18 mouse cellular contexts compared by ENCODE assay signal in genomic region chr11:103078131-103078530, GRCm38 (mm10). TPM values are rescaled to one million over a fixed set of nuclear protein-coding genes. Genes with fewer than 3 reads are reported as not detected.
"Had no signal": no experiment of that assay in that cellular context is flagged by ENCODE, and none has a peak within 500 bp of the region (broad histone marks: within the 10 kb centered on the region; RNA-seq: fewer than 3 reads in every experiment).

No protein-coding gene starts in this region.

- H3K27ac ChIP-seq: midbrain, embryonic 10.5 days; midbrain, embryonic 12.5 days; neural tube, embryonic 13.5 days; neural tube, embryonic 15.5 days had no signal

- H3K4me3 ChIP-seq: midbrain, embryonic 10.5 days; midbrain, embryonic 12.5 days; myocyte; neural tube, embryonic 13.5 days; neural tube, embryonic 15.5 days had no signal

- DNase-seq: lung, adult 18-20 months; lung, embryonic 14.5 days; lung, postnatal 10 days; midbrain, embryonic 14.5 days; retina, postnatal 1 day; right cerebral cortex, adult 18-20 months; right cerebral cortex, postnatal 4 days; spleen, adult 18-20 months; thymus, adult 18-20 months; thymus, postnatal 14 days; thymus, postnatal 36 days had no signal

RNA-seq across cellular contexts. Expression of gene Plcd3, which starts 23.3 kb away (rescaled TPM):
- total RNA-seq: megakaryocyte, adult 5-6 weeks; megakaryocyte-erythroid progenitor cell, adult 5-6 weeks had no signal
